Mouse (Mus musculus) midbrain, embryonic 13.5 days (tissue): Measurements from ENCODE around the gene Chn2. TPM values are rescaled to one million over a fixed set of nuclear protein-coding genes. Genes with fewer than 3 reads are reported as not detected.
A peak's percentile ranks its signal among the peaks of the same experiment; 100 is the strongest.

Experiments used
- ATAC-seq: fragments of 200-750 bp; cut with Nextera tagmentation; 2 replicates; pipeline ENCODE4 v1.8.0; 2017; ENCODE audit warnings: mild to moderate bottlenecking, moderate TSS enrichment, moderate library complexity
- H3K27ac ChIP-seq: fragments of 300-500 bp; sonication (generic); 2 replicates; pipeline ENCODE4 v1.5.1; 2015; ENCODE audit warnings: inconsistent platforms, mild to moderate bottlenecking, moderate library complexity
- H3K27me3 ChIP-seq: fragments of 300-500 bp; sonication (generic); 2 replicates; pipeline ENCODE4 v1.6.1; 2015; ENCODE audit warnings: mild to moderate bottlenecking, inconsistent platforms
- H3K36me3 ChIP-seq: fragments of 300-500 bp; sonication (generic); 2 replicates; pipeline ENCODE4 v1.6.1; 2015; ENCODE audit warnings: mild to moderate bottlenecking, inconsistent platforms
- H3K4me1 ChIP-seq: fragments of 300-500 bp; sonication (generic); replicated peaks from 2 replicates; pipeline ENCODE4 v1.6.1; 2015; ENCODE audit warnings: inconsistent platforms
- H3K4me2 ChIP-seq: fragments of 300-500 bp; sonication (generic); replicated peaks from 2 replicates; pipeline ENCODE4 v1.6.1; 2015; ENCODE audit warnings: moderate library complexity, mild to moderate bottlenecking, inconsistent platforms
- H3K4me3 ChIP-seq: fragments of 300-500 bp; sonication (generic); replicated peaks from 2 replicates; pipeline ENCODE4 v1.5.1; 2015; ENCODE audit warnings: mild to moderate bottlenecking, inconsistent platforms
- H3K9ac ChIP-seq: fragments of 300-500 bp; sonication (generic); replicated peaks from 2 replicates; pipeline ENCODE4 v1.6.1; 2015; ENCODE audit warnings: mild to moderate bottlenecking, inconsistent platforms
- H3K9me3 ChIP-seq: fragments of 300-500 bp; sonication (generic); 2 replicates; pipeline ENCODE4 v1.6.1; 2016; ENCODE audit warnings: mild to moderate bottlenecking, inconsistent platforms
- WGBS: fragments of 180-500 bp; shearing (Covaris S2); methylation state at CpG from one replicate; pipeline ENCODE4 v1.1.7; 2015; 5-methylcytosine and 5-hydroxymethylcytosine counted together
- polyA plus RNA-seq: library from polyadenylated mRNA; unstranded; fragments of >200 nt; fragmentation: Nextera tagmentation; extraction: Ambion mirVana; gene quantifications from 2 replicates; pipeline ENCODE4 v1.2.1, GENCODE M21; 2015

Chn2 gene
- polyA plus RNA-seq, 1 experiment from 2014 or later, result 28.8 TPM

- Histone ChIP-seq H3K27ac (no peak overlapping the region), H3K4me2 (0 out of 2 replicates have a peak overlapping the region, but pooled peaks have one; percentile 17), H3K9ac (no peak overlapping the region), H3K4me1 (peaks cover 12% of the 10 kb centered on the region), H3K9me3 (no peaks in the 10 kb centered on the region), H3K36me3 (no peaks in the 10 kb centered on the region), H3K4me3 (no peak overlapping the region), H3K27me3 (no peaks in the 10 kb centered on the region; the same call in 1 of the 2 replicates)
- 57% methylated on average over 15 of the region's 15 CpGs for WGBS
- no peak for ATAC-seq
Observed at GRCm38 (mm10) chr6:54021123-54021789, 18.1 kb upstream of the Chn2 start.

- no peak overlapping the region for H3K4me2 ChIP-seq
- WGBS, result 96% methylated on average over 5 of the region's 5 CpGs
- no peak for ATAC-seq
Observed at GRCm38 (mm10) chr6:54023846-54024245, 15.5 kb upstream of the Chn2 start.

GRCm38 (mm10) chr6:54028706-54029105, 10.6 kb upstream of the Chn2 start:
- no peak overlapping the region for H3K4me3 ChIP-seq
- H3K9me3 ChIP-seq, result no peaks in the 10 kb centered on the region
- no peaks in the 10 kb centered on the region for H3K36me3 ChIP-seq
- no peak for ATAC-seq
- no peak overlapping the region for H3K9ac ChIP-seq
- no peak overlapping the region for H3K27ac ChIP-seq
- H3K4me1 ChIP-seq, result peaks cover 11% of the 10 kb centered on the region
- 45% methylated on average over 1 of the region's 1 CpGs for WGBS
- no peak overlapping the region for H3K4me2 ChIP-seq
- H3K27me3 ChIP-seq, result no peaks in the 10 kb centered on the region

More at GRCm38 (mm10) chr6:54023846-54024245, 15.5 kb upstream of the Chn2 start:
- no peak overlapping the region for H3K4me3 ChIP-seq
- no peaks in the 10 kb centered on the region for H3K9me3 ChIP-seq
- H3K9ac ChIP-seq, result no peak overlapping the region
- no peak overlapping the region for H3K27ac ChIP-seq
- H3K36me3 ChIP-seq, result no peaks in the 10 kb centered on the region
- H3K4me1 ChIP-seq, result peaks cover 12% of the 10 kb centered on the region
- H3K27me3 ChIP-seq, result no peaks in the 10 kb centered on the region

- Histone ChIP-seq H3K4me3 (no peak overlapping the region), H3K9ac (no peak overlapping the region), H3K27ac (no peak overlapping the region), H3K4me1 (peaks cover 22% of the 10 kb centered on the region), H3K27me3 (no peaks in the 10 kb centered on the region), H3K36me3 (no peaks in the 10 kb centered on the region), H3K9me3 (no peaks in the 10 kb centered on the region), H3K4me2 (no peak overlapping the region)
- no peak for ATAC-seq
Observed at GRCm38 (mm10) chr6:54030351-54030750, 9.0 kb upstream of the Chn2 start.

- Histone ChIP-seq H3K27ac (no peak overlapping the region), H3K4me1 (peaks cover 18% of the 10 kb centered on the region), H3K27me3 (no peaks in the 10 kb centered on the region), H3K4me2 (no peak overlapping the region), H3K4me3 (no peak overlapping the region), H3K9me3 (no peaks in the 10 kb centered on the region), H3K36me3 (no peaks in the 10 kb centered on the region), H3K9ac (no peak overlapping the region)
- no peak for ATAC-seq
- 90% methylated on average over 3 of the region's 3 CpGs for WGBS
Observed at GRCm38 (mm10) chr6:54030776-54031175, 8.6 kb upstream of the Chn2 start.

GRCm38 (mm10) chr6:54034471-54034870, 4.9 kb upstream of the Chn2 start:
- WGBS, result under 1% methylated on average over 9 of the region's 9 CpGs
- Histone ChIP-seq H3K36me3 (no peaks in the 10 kb centered on the region), H3K4me1 (peaks cover 27% of the 10 kb centered on the region), H3K27ac (peak overlapping the region; percentile 75), H3K4me2 (peak overlapping the region; percentile 33), H3K4me3 (no peak overlapping the region), H3K27me3 (peaks cover 11% of the 10 kb centered on the region), H3K9ac (peak overlapping the region; percentile 17; the same call in 1 of the 2 replicates), H3K9me3 (no peaks in the 10 kb centered on the region)
- peak; percentile 84 for ATAC-seq

- Histone ChIP-seq H3K27ac (peak overlapping the region; percentile 75; the same call in 1 of the 2 replicates), H3K9ac (no peak overlapping the region), H3K9me3 (no peaks in the 10 kb centered on the region)
Observed at GRCm38 (mm10) chr6:54035548-54035947, 3.8 kb upstream of the Chn2 start.

GRCm38 (mm10) chr6:54038866-54039265, 488 bp upstream of the Chn2 start:
- Histone ChIP-seq H3K36me3 (no peaks in the 10 kb centered on the region), H3K9me3 (no peaks in the 10 kb centered on the region), H3K27me3 (peaks cover 30% of the 10 kb centered on the region), H3K4me3 (peak overlapping the region; percentile 72), H3K27ac (peak overlapping the region; percentile 99), H3K4me2 (peak overlapping the region; percentile 67), H3K4me1 (peaks cover 48% of the 10 kb centered on the region), H3K9ac (peak overlapping the region; percentile 92)
- ATAC-seq, result no peak
- 5% methylated on average over 10 of the region's 10 CpGs for WGBS

More at GRCm38 (mm10) chr6:54035548-54035947, 3.8 kb upstream of the Chn2 start:
- no peak overlapping the region for H3K4me3 ChIP-seq
- WGBS, result 81% methylated on average over 3 of the region's 3 CpGs
- H3K27me3 ChIP-seq, result peaks cover 11% of the 10 kb centered on the region
- H3K36me3 ChIP-seq, result no peaks in the 10 kb centered on the region
- no peak for ATAC-seq
- peaks cover 33% of the 10 kb centered on the region for H3K4me1 ChIP-seq
- H3K4me2 ChIP-seq, result no peak overlapping the region

GRCm38 (mm10) chr6:54039805-54040447, 572 bp downstream of the Chn2 start:
- H3K36me3 ChIP-seq, result no peaks in the 10 kb centered on the region
- peak; percentile 86 for ATAC-seq
- peak overlapping the region; percentile 99 for H3K27ac ChIP-seq
- peaks cover 30% of the 10 kb centered on the region for H3K27me3 ChIP-seq
- H3K9ac ChIP-seq, result peak overlapping the region; percentile 92
- H3K4me3 ChIP-seq, result peak overlapping the region; percentile 72
- H3K9me3 ChIP-seq, result no peaks in the 10 kb centered on the region
- H3K4me1 ChIP-seq, result peaks cover 39% of the 10 kb centered on the region
- WGBS, result under 1% methylated on average over 62 of the region's 62 CpGs
- H3K4me2 ChIP-seq, result peak overlapping the region; percentile 67

- H3K9me3 ChIP-seq, result no peaks in the 10 kb centered on the region
- ATAC-seq, result 0 out of 2 replicates have a peak, but pooled peaks have one; percentile 0
- 11% methylated on average over 9 of the region's 9 CpGs for WGBS
Observed at GRCm38 (mm10) chr6:54040448-54040844, 1.1 kb downstream of the Chn2 start.

GRCm38 (mm10) chr6:54041386-54042043, 2.2 kb downstream of the Chn2 start:
- Histone ChIP-seq H3K27ac (no peak overlapping the region), H3K9ac (0 out of 2 replicates have a peak overlapping the region, but pooled peaks have one; percentile 48), H3K4me3 (peak overlapping the region; percentile 72), H3K9me3 (no peaks in the 10 kb centered on the region), H3K4me2 (peak overlapping the region; percentile 67), H3K27me3 (peaks cover 30% of the 10 kb centered on the region), H3K4me1 (peaks cover 37% of the 10 kb centered on the region), H3K36me3 (no peaks in the 10 kb centered on the region)
- WGBS, result 21% methylated on average over 13 of the region's 13 CpGs
- ATAC-seq, result no peak

More at GRCm38 (mm10) chr6:54040448-54040844, 1.1 kb downstream of the Chn2 start:
- H3K4me1 ChIP-seq, result peaks cover 37% of the 10 kb centered on the region
- H3K9ac ChIP-seq, result peak overlapping the region; percentile 92
- H3K36me3 ChIP-seq, result no peaks in the 10 kb centered on the region
- peak overlapping the region; percentile 72 for H3K4me3 ChIP-seq
- peaks cover 30% of the 10 kb centered on the region for H3K27me3 ChIP-seq
- peak overlapping the region; percentile 67 for H3K4me2 ChIP-seq
- H3K27ac ChIP-seq, result peak overlapping the region; percentile 99

- Histone ChIP-seq H3K36me3 (no peaks in the 10 kb centered on the region), H3K27ac (no peak overlapping the region), H3K27me3 (peaks cover 28% of the 10 kb centered on the region), H3K4me3 (peak overlapping the region; percentile 72), H3K9me3 (no peaks in the 10 kb centered on the region), H3K9ac (no peak overlapping the region), H3K4me1 (peaks cover 37% of the 10 kb centered on the region), H3K4me2 (peak overlapping the region; percentile 67)
- ATAC-seq, result no peak
- 73% methylated on average over 1 of the region's 1 CpGs for WGBS
Observed at GRCm38 (mm10) chr6:54042142-54042541, 2.8 kb downstream of the Chn2 start.
